Mouse (Mus musculus): ENCODE data around the gene Muc3a. TPM values are rescaled to one million over a fixed set of nuclear protein-coding genes. Genes with fewer than 3 reads are reported as not detected.

Gene Muc3a
- not detected in 2 replicates for polyA plus RNA-seq (2014; fragmentation: Nextera tagmentation; extraction: Ambion mirVana)

GRCm38 (mm10) chr5:137212289-137212688 is at the start of gene Muc3a:
TSS of gene Muc3a (minus strand) at chr5:137212389.
- WGBS: 73% methylated on average over 2 of the region's 2 CpGs
- Histone ChIP-seq H3K9ac (ENCODE audit: low read length) (no peak within 1 kb of the TSS), H3K9me3 (ENCODE audit: control insufficient read depth, low read length) (no peaks in the 10 kb centered on the region), H3K4me3 (ENCODE audit: low read depth, low read length) (no peak within 1 kb of the TSS), H3K36me3 (ENCODE audit: control insufficient read depth, insufficient read depth, low read length) (no peaks in the 10 kb centered on the region), H3K27ac (ENCODE audit: low read depth, low read length) (no peak within 1 kb of the TSS), H3K4me2 (ENCODE audit: low read depth, low read length, severe bottlenecking) (no peak within 1 kb of the TSS), H3K27me3 (ENCODE audit: control insufficient read depth, insufficient read depth, low read length) (no peaks in the 10 kb centered on the region), H3K4me1 (replicated peaks; ENCODE audit: control insufficient read depth, insufficient read depth, low read length) (no peaks in the 10 kb centered on the region)
- ATAC-seq (replicated peaks; ENCODE audit: low FRiP score) (no peak), DNase-seq (ENCODE audit: low spot score) (no peak)

- no peak overlapping the region for H3K4me2 ChIP-seq (ENCODE audit: low read depth, low read length, severe bottlenecking)
- no peaks in the 10 kb centered on the region for H3K27me3 ChIP-seq (ENCODE audit: control insufficient read depth, insufficient read depth, low read length)
- ATAC-seq (replicated peaks; ENCODE audit: low FRiP score): no peak
- no peak overlapping the region for H3K9ac ChIP-seq (ENCODE audit: low read length)
- peak; percentile 54 for DNase-seq (ENCODE audit: low spot score)
- H3K9me3 ChIP-seq (ENCODE audit: control insufficient read depth, low read length): no peaks in the 10 kb centered on the region
- WGBS: 22% methylated on average over 17 of the region's 17 CpGs
- no peaks in the 10 kb centered on the region for H3K4me1 ChIP-seq (replicated peaks; ENCODE audit: control insufficient read depth, insufficient read depth, low read length)
- no peak overlapping the region for H3K4me3 ChIP-seq (ENCODE audit: low read depth, low read length)
- H3K36me3 ChIP-seq (ENCODE audit: control insufficient read depth, insufficient read depth, low read length): no peaks in the 10 kb centered on the region
- H3K27ac ChIP-seq (ENCODE audit: low read depth, low read length): no peak overlapping the region
Observed at GRCm38 (mm10) chr5:137211114-137211829, 917 bp downstream of the Muc3a start.

DNA sequence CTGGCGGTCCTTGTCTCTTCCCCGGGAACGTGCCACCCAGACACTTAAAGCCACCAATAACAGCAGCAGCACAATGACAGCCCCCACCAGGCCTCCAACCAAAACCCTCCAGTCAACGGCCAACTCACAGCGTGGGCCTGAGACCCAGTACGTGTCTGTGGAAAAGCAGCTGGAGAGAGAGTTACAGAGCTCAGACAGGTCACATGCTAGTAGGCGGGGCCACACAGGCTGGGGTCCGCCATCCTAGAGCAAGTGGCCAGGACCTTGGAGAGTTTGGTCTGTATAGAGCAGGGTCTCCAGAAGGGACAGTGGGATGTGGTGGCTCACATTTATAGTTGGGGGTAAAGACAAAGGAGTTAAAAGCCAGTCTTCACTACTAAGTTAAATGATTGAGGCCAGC is 1.5 kb downstream of the Muc3a start:
- ATAC-seq (replicated peaks; ENCODE audit: low FRiP score): no peak
- Histone ChIP-seq H3K27me3 (ENCODE audit: control insufficient read depth, insufficient read depth, low read length) (no peaks in the 10 kb centered on the region), H3K27ac (ENCODE audit: low read depth, low read length) (no peak overlapping the region), H3K4me2 (ENCODE audit: low read depth, low read length, severe bottlenecking) (no peak overlapping the region), H3K4me1 (replicated peaks; ENCODE audit: control insufficient read depth, insufficient read depth, low read length) (no peaks in the 10 kb centered on the region), H3K4me3 (ENCODE audit: low read depth, low read length) (no peak overlapping the region), H3K36me3 (ENCODE audit: control insufficient read depth, insufficient read depth, low read length) (no peaks in the 10 kb centered on the region), H3K9ac (ENCODE audit: low read length) (no peak overlapping the region), H3K9me3 (ENCODE audit: control insufficient read depth, low read length) (no peaks in the 10 kb centered on the region)
- WGBS: 73% methylated on average over 8 of the region's 8 CpGs
- DNase-seq (ENCODE audit: low spot score): no peak

DNA sequence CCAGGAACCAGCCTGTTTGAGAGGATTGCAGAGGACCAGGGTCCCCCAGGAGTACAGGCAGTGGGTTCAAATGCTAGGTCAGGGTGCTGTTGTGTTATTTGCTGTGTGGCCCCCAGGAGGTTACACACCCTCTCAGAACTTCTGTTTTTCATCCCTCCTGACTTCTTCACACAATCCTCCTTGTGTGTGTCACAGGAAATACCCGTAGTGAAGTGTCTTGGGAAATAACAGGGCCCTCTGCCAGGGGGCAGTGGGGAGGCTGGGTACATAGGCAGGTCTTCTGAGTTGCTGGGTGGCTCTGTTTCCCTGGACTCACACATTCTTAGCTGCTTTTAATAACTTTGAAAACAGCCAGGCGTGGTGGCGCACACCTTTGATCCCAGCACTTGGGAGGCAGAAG is 6.9 kb downstream of the Muc3a start:
- Histone ChIP-seq H3K9ac (ENCODE audit: low read length) (no peak overlapping the region), H3K9me3 (ENCODE audit: control insufficient read depth, low read length) (no peaks in the 10 kb centered on the region), H3K4me2 (ENCODE audit: low read depth, low read length, severe bottlenecking) (no peak overlapping the region), H3K27ac (ENCODE audit: low read depth, low read length) (no peak overlapping the region), H3K36me3 (ENCODE audit: control insufficient read depth, insufficient read depth, low read length) (no peaks in the 10 kb centered on the region), H3K27me3 (ENCODE audit: control insufficient read depth, insufficient read depth, low read length) (no peaks in the 10 kb centered on the region), H3K4me3 (ENCODE audit: low read depth, low read length) (no peak overlapping the region), H3K4me1 (replicated peaks; ENCODE audit: control insufficient read depth, insufficient read depth, low read length) (no peaks in the 10 kb centered on the region)
- 68% methylated on average over 3 of the region's 3 CpGs for WGBS
- DNase-seq (ENCODE audit: low spot score) (no peak), ATAC-seq (replicated peaks; ENCODE audit: low FRiP score) (no peak)

GRCm38 (mm10) chr5:137194488-137195120 is 17.6 kb downstream of the Muc3a start:
- Histone ChIP-seq H3K27ac (ENCODE audit: low read depth, low read length) (no peak overlapping the region), H3K27me3 (ENCODE audit: control insufficient read depth, insufficient read depth, low read length) (no peaks in the 10 kb centered on the region; the same call in 1 of the 2 replicates), H3K4me1 (replicated peaks; ENCODE audit: control insufficient read depth, insufficient read depth, low read length) (no peaks in the 10 kb centered on the region), H3K36me3 (ENCODE audit: control insufficient read depth, insufficient read depth, low read length) (no peaks in the 10 kb centered on the region), H3K4me2 (ENCODE audit: low read depth, low read length, severe bottlenecking) (no peak overlapping the region), H3K4me3 (ENCODE audit: low read depth, low read length) (no peak overlapping the region), H3K9ac (ENCODE audit: low read length) (no peak overlapping the region), H3K9me3 (ENCODE audit: control insufficient read depth, low read length) (no peaks in the 10 kb centered on the region; the same call in 1 of the 2 replicates)
- WGBS: 86% methylated on average over 8 of the region's 8 CpGs
- DNase-seq (ENCODE audit: low spot score) (no peak), ATAC-seq (replicated peaks; ENCODE audit: low FRiP score) (no peak)

DNA sequence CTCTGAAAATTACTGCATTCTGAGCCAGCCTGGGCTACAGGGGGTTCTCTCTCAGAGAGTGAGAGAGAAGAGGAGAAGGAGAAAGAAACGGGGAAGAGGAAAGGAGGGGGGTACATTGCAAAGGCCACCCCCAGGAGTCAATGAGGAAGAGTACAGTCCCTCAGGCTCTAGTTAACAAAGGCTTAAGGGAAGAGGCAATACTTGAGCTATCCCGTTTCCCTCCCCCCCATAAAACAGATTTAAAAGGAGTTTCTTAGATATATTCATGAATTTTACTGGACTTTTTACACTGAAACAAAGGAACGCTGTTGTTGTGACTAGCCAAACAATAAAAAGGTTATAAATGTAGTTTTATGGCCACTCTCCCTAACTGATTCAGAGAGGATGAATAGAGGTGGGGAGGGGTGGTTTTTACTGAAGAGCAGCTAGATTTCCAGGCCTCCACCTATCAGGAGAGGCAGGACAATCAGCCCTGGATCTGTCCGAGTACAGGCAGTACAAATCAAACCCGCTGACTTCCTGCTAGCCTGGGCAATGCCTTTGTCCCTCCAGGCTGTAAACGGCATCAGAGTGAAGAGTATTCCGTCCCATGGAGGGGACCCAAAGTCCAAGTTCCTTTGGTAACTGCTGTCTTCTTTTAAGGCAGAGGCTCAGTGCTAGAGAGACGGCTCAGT is 18.8 kb downstream of the Muc3a start:
- DNase-seq (ENCODE audit: low spot score) (no peak), ATAC-seq (replicated peaks; ENCODE audit: low FRiP score) (no peak)
- Histone ChIP-seq H3K27ac (ENCODE audit: low read depth, low read length) (no peak overlapping the region), H3K27me3 (ENCODE audit: control insufficient read depth, insufficient read depth, low read length) (no peaks in the 10 kb centered on the region; the same call in 1 of the 2 replicates), H3K9me3 (ENCODE audit: control insufficient read depth, low read length) (no peaks in the 10 kb centered on the region; the same call in 1 of the 2 replicates), H3K4me1 (replicated peaks; ENCODE audit: control insufficient read depth, insufficient read depth, low read length) (no peaks in the 10 kb centered on the region), H3K4me2 (ENCODE audit: low read depth, low read length, severe bottlenecking) (no peak overlapping the region), H3K4me3 (ENCODE audit: low read depth, low read length) (no peak overlapping the region), H3K36me3 (ENCODE audit: control insufficient read depth, insufficient read depth, low read length) (no peaks in the 10 kb centered on the region), H3K9ac (ENCODE audit: low read length) (no peak overlapping the region)
- whole genome bisulfite sequencing: 67% methylated on average over 8 of the region's 8 CpGs

GRCm38 (mm10) chr5:137189326-137189725 is 22.9 kb downstream of the Muc3a start:
- Histone ChIP-seq H3K4me3 (ENCODE audit: low read depth, low read length) (peak overlapping the region; percentile 43), H3K4me2 (ENCODE audit: low read depth, low read length, severe bottlenecking) (peak overlapping the region; percentile 64), H3K9me3 (ENCODE audit: control insufficient read depth, low read length) (no peaks in the 10 kb centered on the region; the same call in 1 of the 2 replicates), H3K27me3 (ENCODE audit: control insufficient read depth, insufficient read depth, low read length) (no peaks in the 10 kb centered on the region; the same call in 1 of the 2 replicates), H3K36me3 (ENCODE audit: control insufficient read depth, insufficient read depth, low read length) (no peaks in the 10 kb centered on the region), H3K9ac (ENCODE audit: low read length) (peak overlapping the region; percentile 77), H3K4me1 (replicated peaks; ENCODE audit: control insufficient read depth, insufficient read depth, low read length) (no peaks in the 10 kb centered on the region), H3K27ac (ENCODE audit: low read depth, low read length) (no peak overlapping the region)
- peak; percentile 63 for DNase-seq (ENCODE audit: low spot score)
- ATAC-seq (replicated peaks; ENCODE audit: low FRiP score): no peak
- 4% methylated on average over 34 of the region's 34 CpGs for WGBS

GRCm38 (mm10) chr5:137185362-137185761 is 26.8 kb downstream of the Muc3a start:
- no peak for DNase-seq (ENCODE audit: low spot score)
- WGBS: 90% methylated on average over 8 of the region's 8 CpGs
- ATAC-seq (replicated peaks; ENCODE audit: low FRiP score): no peak
- H3K9me3 ChIP-seq (ENCODE audit: control insufficient read depth, low read length): no peaks in the 10 kb centered on the region
- no peaks in the 10 kb centered on the region for H3K4me1 ChIP-seq (replicated peaks; ENCODE audit: control insufficient read depth, insufficient read depth, low read length)
- H3K36me3 ChIP-seq (ENCODE audit: control insufficient read depth, insufficient read depth, low read length): no peaks in the 10 kb centered on the region
- H3K9ac ChIP-seq (ENCODE audit: low read length): no peak overlapping the region
- H3K27me3 ChIP-seq (ENCODE audit: control insufficient read depth, insufficient read depth, low read length): no peaks in the 10 kb centered on the region; the same call in 1 of the 2 replicates
- no peak overlapping the region for H3K4me2 ChIP-seq (ENCODE audit: low read depth, low read length, severe bottlenecking)
- no peak overlapping the region for H3K4me3 ChIP-seq (ENCODE audit: low read depth, low read length)
- H3K27ac ChIP-seq (ENCODE audit: low read depth, low read length): no peak overlapping the region
